In the genomic region with DNA sequence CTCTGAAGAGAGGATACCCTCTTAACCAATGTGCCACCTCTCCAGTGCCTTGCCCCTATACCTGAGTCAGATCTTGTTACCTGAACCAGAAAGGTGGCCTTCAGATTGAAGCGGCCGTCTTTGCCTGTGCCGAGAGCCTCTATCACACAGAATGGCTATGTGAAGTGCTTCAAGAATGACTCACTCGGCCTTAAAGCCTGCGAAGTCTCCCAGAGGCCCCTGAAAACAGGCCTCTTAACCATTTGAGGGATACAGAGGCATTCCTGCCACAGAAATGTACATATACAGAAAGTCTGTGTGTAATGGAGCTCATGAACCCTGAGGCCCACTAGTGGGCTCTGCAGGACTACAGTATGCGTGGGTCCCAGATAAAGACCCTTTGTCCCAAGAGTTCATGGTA, we compare ENCODE assay signal across 16 mouse cellular contexts.
"Had no signal": no experiment of that assay in that cellular context is flagged by ENCODE, and none has a peak within 500 bp of the region (broad histone marks: within the 10 kb centered on the region; RNA-seq: fewer than 3 reads in every experiment).

No protein-coding gene starts in this region.

- H3K9ac ChIP-seq: limb, embryonic 12.5 days; liver, embryonic 13.5 days; liver, postnatal 0 days; lung, embryonic 15.5 days; neural tube, embryonic 13.5 days had no signal

- H3K9me3 ChIP-seq: limb, embryonic 12.5 days; liver, embryonic 13.5 days; lung, embryonic 15.5 days; neural tube, embryonic 13.5 days had no signal

- H3K4me3 ChIP-seq: limb, embryonic 12.5 days; liver, embryonic 13.5 days; lung, embryonic 15.5 days; neural tube, embryonic 13.5 days had no signal

- ATAC-seq: liver, postnatal 0 days had no signal

- DNase-seq: kidney, adult 18-20 months; kidney, postnatal 25 days; layer of hippocampus, adult 9-11 months; layer of hippocampus, postnatal 36 days; liver; liver, embryonic 13.5 days; liver, postnatal 0 days; midbrain, embryonic 14.5 days; retina, postnatal 1 day; right cerebral cortex, postnatal 4 days; spleen, adult 18-20 months; thymus, adult 2 months; thymus, postnatal 25 days had no signal

- H3K27me3 ChIP-seq: limb, embryonic 12.5 days; liver, embryonic 13.5 days; lung, embryonic 15.5 days; neural tube, embryonic 13.5 days had no signal

- H3K4me2 ChIP-seq: limb, embryonic 12.5 days; liver, embryonic 13.5 days; lung, embryonic 15.5 days; neural tube, embryonic 13.5 days had no signal

- H3K36me3 ChIP-seq: liver, embryonic 13.5 days; lung, embryonic 15.5 days; neural tube, embryonic 13.5 days had no signal

- H3K27ac ChIP-seq: limb, embryonic 12.5 days; liver, embryonic 13.5 days; lung, embryonic 15.5 days; neural tube, embryonic 13.5 days had no signal
